Mouse (Mus musculus): Measurements from ENCODE around the gene Fez2. TPM values are rescaled to one million over a fixed set of nuclear protein-coding genes. Genes with fewer than 3 reads are reported as not detected.
A peak's percentile ranks its signal among the peaks of the same experiment; 100 is the strongest.

Gene Fez2
- polyA plus RNA-seq, 1 experiment: 18.0 TPM

DNA sequence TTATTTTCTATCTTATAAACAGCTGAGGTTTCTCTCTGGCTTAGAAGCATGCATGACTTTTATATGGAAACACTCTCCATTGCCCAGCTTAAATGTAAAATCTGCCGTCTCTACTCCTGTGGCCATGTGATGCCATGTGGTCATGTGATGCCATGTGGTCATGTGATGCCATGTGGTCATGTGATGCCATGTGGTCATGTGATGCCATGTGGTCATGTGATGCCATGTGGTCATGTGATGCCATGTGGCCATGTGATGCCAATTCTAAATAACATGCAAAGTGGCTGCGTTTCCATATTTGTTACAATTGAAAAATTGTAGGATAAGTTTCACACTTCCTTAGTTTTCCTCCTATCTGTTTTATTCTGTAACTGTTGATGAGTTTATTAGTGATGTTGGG lies 22.8 kb upstream of the Fez2 start:
- Histone ChIP-seq H3K4me3 (ENCODE audit: low read depth, low read length) (no peak overlapping the region), H3K9ac (ENCODE audit: low read depth, poor library complexity, severe bottlenecking) (no peak overlapping the region), H3K27ac (ENCODE audit: insufficient read depth, low read length) (no peak overlapping the region), H3K4me1 (ENCODE audit: control insufficient read depth, insufficient read depth, low read length) (no peaks in the 10 kb centered on the region), H3K36me3 (ENCODE audit: control insufficient read depth, insufficient read depth, low read length, poor library complexity, severe bottlenecking) (no peaks in the 10 kb centered on the region), H3K9me3 (replicated peaks; ENCODE audit: control insufficient read depth, insufficient read depth, low read length, poor library complexity, severe bottlenecking) (no peaks in the 10 kb centered on the region), H3K27me3 (ENCODE audit: control insufficient read depth, insufficient read depth, low read length, poor library complexity, severe bottlenecking) (no peaks in the 10 kb centered on the region)
- TF ChIP-seq POLR2A (IDR thresholded peaks at IDR 0.05; ENCODE audit: insufficient read depth, low read length) (no peak), CTCF (IDR thresholded peaks at IDR 0.05; ENCODE audit: low read depth, low read length) (no peak), EP300 (IDR thresholded peaks at IDR 0.05; ENCODE audit: insufficient read depth, low read depth, low read length) (no peak)

DNA sequence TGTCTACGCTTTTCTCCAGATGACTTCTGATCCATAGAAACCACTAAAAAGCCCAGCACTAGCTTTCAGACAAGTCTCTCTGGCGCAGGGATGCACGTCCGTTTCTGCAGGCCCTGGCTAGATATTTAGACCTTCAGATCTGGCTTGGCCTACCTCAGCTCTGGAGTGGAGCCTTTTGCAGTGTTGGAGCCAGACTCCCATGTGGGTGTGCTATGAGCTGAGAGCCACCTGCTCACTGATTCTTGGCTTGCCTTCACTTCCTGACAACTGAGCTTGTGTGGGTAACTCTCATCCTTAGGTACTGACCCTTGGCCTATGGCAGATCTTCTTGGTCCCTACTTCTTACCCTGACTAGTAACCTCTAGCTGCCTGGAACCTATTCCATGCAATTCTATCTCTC lies 19.2 kb upstream of the Fez2 start:
- H3K4me1 ChIP-seq (ENCODE audit: control insufficient read depth, insufficient read depth, low read length): no peaks in the 10 kb centered on the region
- H3K9ac ChIP-seq (ENCODE audit: low read depth, poor library complexity, severe bottlenecking): no peak overlapping the region
- no peaks in the 10 kb centered on the region for H3K9me3 ChIP-seq (replicated peaks; ENCODE audit: control insufficient read depth, insufficient read depth, low read length, poor library complexity, severe bottlenecking)
- no peak overlapping the region for H3K27ac ChIP-seq (ENCODE audit: insufficient read depth, low read length)
- H3K36me3 ChIP-seq (ENCODE audit: control insufficient read depth, insufficient read depth, low read length, poor library complexity, severe bottlenecking): no peaks in the 10 kb centered on the region
- no peak overlapping the region for H3K4me3 ChIP-seq (ENCODE audit: low read depth, low read length)
- TF ChIP-seq POLR2A (IDR thresholded peaks at IDR 0.05; ENCODE audit: insufficient read depth, low read length) (no peak), EP300 (IDR thresholded peaks at IDR 0.05; ENCODE audit: insufficient read depth, low read depth, low read length) (no peak), CTCF (IDR thresholded peaks at IDR 0.05; ENCODE audit: low read depth, low read length) (no peak)
- H3K27me3 ChIP-seq (ENCODE audit: control insufficient read depth, insufficient read depth, low read length, poor library complexity, severe bottlenecking): no peaks in the 10 kb centered on the region

DNA sequence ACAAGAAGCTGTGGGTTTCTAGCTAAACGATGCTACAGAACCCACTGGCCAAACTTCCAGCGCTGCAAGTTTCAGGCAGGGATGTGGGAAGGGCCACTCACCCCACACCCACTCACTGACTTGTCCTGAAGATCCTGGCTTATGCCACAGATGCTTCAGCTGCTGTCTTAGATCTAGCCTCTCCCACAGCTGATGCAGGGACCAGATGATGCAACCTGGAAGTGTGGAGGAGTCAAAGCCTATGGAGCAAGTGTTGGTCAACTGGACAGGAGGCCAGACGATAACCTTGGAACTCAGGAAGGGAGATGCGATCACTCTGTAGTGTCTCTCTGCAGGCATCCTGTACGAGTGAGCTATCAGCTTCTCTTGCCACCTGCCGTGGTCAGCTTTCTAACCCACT lies 17.7 kb upstream of the Fez2 start:
- no peaks in the 10 kb centered on the region for H3K36me3 ChIP-seq (ENCODE audit: control insufficient read depth, insufficient read depth, low read length, poor library complexity, severe bottlenecking)
- H3K9me3 ChIP-seq (replicated peaks; ENCODE audit: control insufficient read depth, insufficient read depth, low read length, poor library complexity, severe bottlenecking): no peaks in the 10 kb centered on the region
- H3K4me3 ChIP-seq (ENCODE audit: low read depth, low read length): no peak overlapping the region
- no peak overlapping the region for H3K27ac ChIP-seq (ENCODE audit: insufficient read depth, low read length)
- H3K9ac ChIP-seq (ENCODE audit: low read depth, poor library complexity, severe bottlenecking): no peak overlapping the region
- no peaks in the 10 kb centered on the region for H3K4me1 ChIP-seq (ENCODE audit: control insufficient read depth, insufficient read depth, low read length)
- H3K27me3 ChIP-seq (ENCODE audit: control insufficient read depth, insufficient read depth, low read length, poor library complexity, severe bottlenecking): no peaks in the 10 kb centered on the region
- TF ChIP-seq EP300 (IDR thresholded peaks at IDR 0.05; ENCODE audit: insufficient read depth, low read depth, low read length): no peak
- no peak for TF ChIP-seq CTCF (IDR thresholded peaks at IDR 0.05; ENCODE audit: low read depth, low read length)
- no peak for TF ChIP-seq POLR2A (IDR thresholded peaks at IDR 0.05; ENCODE audit: insufficient read depth, low read length)

- Histone ChIP-seq H3K9me3 (replicated peaks; ENCODE audit: control insufficient read depth, insufficient read depth, low read length, poor library complexity, severe bottlenecking) (no peaks in the 10 kb centered on the region), H3K27me3 (ENCODE audit: control insufficient read depth, insufficient read depth, low read length, poor library complexity, severe bottlenecking) (no peaks in the 10 kb centered on the region), H3K4me3 (ENCODE audit: low read depth, low read length) (no peak overlapping the region), H3K4me1 (ENCODE audit: control insufficient read depth, insufficient read depth, low read length) (no peaks in the 10 kb centered on the region), H3K9ac (ENCODE audit: low read depth, poor library complexity, severe bottlenecking) (no peak overlapping the region), H3K36me3 (ENCODE audit: control insufficient read depth, insufficient read depth, low read length, poor library complexity, severe bottlenecking) (no peaks in the 10 kb centered on the region), H3K27ac (ENCODE audit: insufficient read depth, low read length) (no peak overlapping the region)
- TF ChIP-seq POLR2A (IDR thresholded peaks at IDR 0.05; ENCODE audit: insufficient read depth, low read length) (no peak), EP300 (IDR thresholded peaks at IDR 0.05; ENCODE audit: insufficient read depth, low read depth, low read length) (no peak), CTCF (IDR thresholded peaks at IDR 0.05; ENCODE audit: low read depth, low read length) (peak; percentile 61)
Observed at GRCm38 (mm10) chr17:78434746-78435145, 16.8 kb upstream of the Fez2 start.

- no peaks in the 10 kb centered on the region for H3K36me3 ChIP-seq (ENCODE audit: control insufficient read depth, insufficient read depth, low read length, poor library complexity, severe bottlenecking)
- TF ChIP-seq EP300 (IDR thresholded peaks at IDR 0.05; ENCODE audit: insufficient read depth, low read depth, low read length) (no peak), CTCF (IDR thresholded peaks at IDR 0.05; ENCODE audit: low read depth, low read length) (peak; percentile 51)
Observed at GRCm38 (mm10) chr17:78430374-78430773, 12.4 kb upstream of the Fez2 start.

DNA sequence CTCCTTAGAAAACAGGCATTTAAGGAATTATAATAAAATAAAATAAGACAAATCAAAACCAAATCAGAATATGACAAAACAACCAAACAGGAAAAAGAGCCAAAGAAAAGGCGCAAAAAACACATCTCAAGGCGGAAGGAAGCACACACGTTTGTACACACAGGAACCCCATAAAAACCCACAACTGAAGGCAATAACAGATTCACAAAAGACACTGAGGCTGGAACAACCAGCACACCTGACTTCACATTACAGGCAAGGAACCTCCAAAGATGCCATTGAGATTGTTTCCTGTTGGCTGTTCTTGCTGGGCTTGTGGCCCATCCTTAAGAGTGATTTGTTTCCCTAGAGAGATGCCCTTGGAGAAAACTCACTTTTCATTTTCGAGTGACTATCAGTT lies 11.1 kb upstream of the Fez2 start:
- no peaks in the 10 kb centered on the region for H3K36me3 ChIP-seq (ENCODE audit: control insufficient read depth, insufficient read depth, low read length, poor library complexity, severe bottlenecking)
- no peaks in the 10 kb centered on the region for H3K9me3 ChIP-seq (replicated peaks; ENCODE audit: control insufficient read depth, insufficient read depth, low read length, poor library complexity, severe bottlenecking)
- no peak overlapping the region for H3K27ac ChIP-seq (ENCODE audit: insufficient read depth, low read length)
- TF ChIP-seq CTCF (IDR thresholded peaks at IDR 0.05; ENCODE audit: low read depth, low read length): no peak
- TF ChIP-seq POLR2A (IDR thresholded peaks at IDR 0.05; ENCODE audit: insufficient read depth, low read length): no peak
- TF ChIP-seq EP300 (IDR thresholded peaks at IDR 0.05; ENCODE audit: insufficient read depth, low read depth, low read length): no peak
- H3K4me3 ChIP-seq (ENCODE audit: low read depth, low read length): no peak overlapping the region
- H3K27me3 ChIP-seq (ENCODE audit: control insufficient read depth, insufficient read depth, low read length, poor library complexity, severe bottlenecking): no peaks in the 10 kb centered on the region
- no peak overlapping the region for H3K9ac ChIP-seq (ENCODE audit: low read depth, poor library complexity, severe bottlenecking)
- H3K4me1 ChIP-seq (ENCODE audit: control insufficient read depth, insufficient read depth, low read length): no peaks in the 10 kb centered on the region

More at GRCm38 (mm10) chr17:78430374-78430773, 12.4 kb upstream of the Fez2 start:
- H3K4me1 ChIP-seq (ENCODE audit: control insufficient read depth, insufficient read depth, low read length): no peaks in the 10 kb centered on the region
- H3K9ac ChIP-seq (ENCODE audit: low read depth, poor library complexity, severe bottlenecking): no peak overlapping the region
- H3K27me3 ChIP-seq (ENCODE audit: control insufficient read depth, insufficient read depth, low read length, poor library complexity, severe bottlenecking): no peaks in the 10 kb centered on the region
- H3K4me3 ChIP-seq (ENCODE audit: low read depth, low read length): no peak overlapping the region
- H3K9me3 ChIP-seq (replicated peaks; ENCODE audit: control insufficient read depth, insufficient read depth, low read length, poor library complexity, severe bottlenecking): no peaks in the 10 kb centered on the region
- no peak overlapping the region for H3K27ac ChIP-seq (ENCODE audit: insufficient read depth, low read length)
